Mouse (Mus musculus): Measurements from ENCODE around the gene Tmem189. TPM values are rescaled to one million over a fixed set of nuclear protein-coding genes. Genes with fewer than 3 reads are reported as not detected.

The Tmem189 gene
- total RNA-seq, 1 experiment from 2014 or later, result 90.2 TPM

GRCm38 (mm10) chr2:167605817-167606744 lies 83.5 kb downstream of the Tmem189 start:
- no peak for ATAC-seq (ENCODE audit: extremely low read depth, insufficient number of reproducible peaks, low FRiP score, poor library complexity, severe bottlenecking)

- ATAC-seq (ENCODE audit: extremely low read depth, insufficient number of reproducible peaks, low FRiP score, poor library complexity, severe bottlenecking), result peak; percentile 80
Observed at GRCm38 (mm10) chr2:167605178-167605794, 84.3 kb downstream of the Tmem189 start.

DNA sequence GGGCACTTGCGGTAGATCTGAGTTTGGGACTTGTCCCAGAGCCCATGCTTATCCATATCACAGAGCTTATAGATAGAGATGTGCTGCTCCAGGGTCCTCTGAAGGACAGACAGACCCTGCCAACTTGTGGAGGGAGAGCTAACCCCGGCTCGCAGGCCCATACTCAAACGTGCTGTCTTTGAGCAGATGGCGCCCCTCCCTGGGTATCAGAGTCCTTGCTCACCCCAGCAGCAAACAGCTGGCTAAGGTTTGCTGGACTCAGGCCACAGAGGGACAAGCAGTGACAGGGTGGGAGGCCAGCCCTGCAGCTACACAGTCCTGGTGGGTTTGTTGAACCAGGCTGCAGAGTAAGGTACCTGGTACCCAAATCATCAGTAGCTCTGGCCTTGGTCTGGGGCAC lies 86.6 kb downstream of the Tmem189 start:
- no peak for ATAC-seq (ENCODE audit: extremely low read depth, insufficient number of reproducible peaks, low FRiP score, poor library complexity, severe bottlenecking)

DNA sequence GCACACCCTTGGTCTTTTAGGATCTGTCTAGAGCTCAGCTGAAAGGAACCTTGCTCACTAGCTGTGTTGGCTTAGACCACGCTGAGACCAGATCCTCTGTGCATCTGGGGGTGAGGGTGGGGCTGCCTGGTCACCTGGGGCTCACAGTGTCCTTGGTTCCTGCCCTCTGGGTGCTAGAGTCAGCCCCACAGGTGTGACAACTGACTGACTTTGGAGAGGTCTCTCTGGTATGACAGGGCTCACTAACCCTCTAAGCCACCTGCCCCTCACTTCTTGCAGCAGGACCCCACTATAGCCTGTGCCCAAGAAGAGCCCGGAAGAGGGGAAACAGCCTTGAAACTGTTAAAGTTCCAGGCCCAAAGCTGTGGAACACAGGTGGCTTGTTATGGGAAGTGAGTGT lies 87.3 kb downstream of the Tmem189 start:
- ATAC-seq (ENCODE audit: extremely low read depth, insufficient number of reproducible peaks, low FRiP score, poor library complexity, severe bottlenecking), result no peak

DNA sequence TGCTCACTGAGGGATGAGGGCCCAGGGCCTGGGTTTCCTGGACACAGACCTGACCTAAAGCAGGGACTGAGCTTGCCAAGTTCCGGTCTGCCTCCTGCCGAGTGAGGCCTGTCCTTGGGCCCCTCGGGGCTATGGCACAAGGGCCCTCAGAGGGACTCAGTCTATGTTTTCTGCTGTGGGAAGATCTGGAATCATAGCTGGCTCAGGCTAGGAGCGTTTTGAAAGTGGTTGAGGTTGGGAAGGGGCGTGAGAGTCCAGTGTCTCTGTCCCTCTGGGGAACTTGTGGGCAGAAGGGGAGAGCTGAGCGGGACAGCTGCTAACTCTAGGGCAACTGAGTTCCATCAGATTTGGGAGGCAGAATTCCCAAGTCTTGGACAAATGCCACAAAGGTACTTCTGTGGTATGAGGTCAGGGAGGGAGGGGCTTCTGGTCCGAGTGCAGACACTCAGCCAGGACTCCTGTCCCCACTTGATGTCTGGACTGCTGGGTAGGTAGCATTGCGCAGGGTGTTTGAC lies 89.1 kb downstream of the Tmem189 start:
- no peak for ATAC-seq (ENCODE audit: extremely low read depth, insufficient number of reproducible peaks, low FRiP score, poor library complexity, severe bottlenecking)

- ATAC-seq (ENCODE audit: extremely low read depth, insufficient number of reproducible peaks, low FRiP score, poor library complexity, severe bottlenecking), result no peak
Observed at GRCm38 (mm10) chr2:167599917-167600316, 89.7 kb downstream of the Tmem189 start.

- ATAC-seq (ENCODE audit: extremely low read depth, insufficient number of reproducible peaks, low FRiP score, poor library complexity, severe bottlenecking), result no peak
Observed at GRCm38 (mm10) chr2:167599195-167599594, 90.4 kb downstream of the Tmem189 start.

GRCm38 (mm10) chr2:167597492-167598186 lies 92.0 kb downstream of the Tmem189 start:
- ATAC-seq (ENCODE audit: extremely low read depth, insufficient number of reproducible peaks, low FRiP score, poor library complexity, severe bottlenecking), result no peak

GRCm38 (mm10) chr2:167596726-167597491 lies 92.7 kb downstream of the Tmem189 start:
- no peak for ATAC-seq (ENCODE audit: extremely low read depth, insufficient number of reproducible peaks, low FRiP score, poor library complexity, severe bottlenecking)

DNA sequence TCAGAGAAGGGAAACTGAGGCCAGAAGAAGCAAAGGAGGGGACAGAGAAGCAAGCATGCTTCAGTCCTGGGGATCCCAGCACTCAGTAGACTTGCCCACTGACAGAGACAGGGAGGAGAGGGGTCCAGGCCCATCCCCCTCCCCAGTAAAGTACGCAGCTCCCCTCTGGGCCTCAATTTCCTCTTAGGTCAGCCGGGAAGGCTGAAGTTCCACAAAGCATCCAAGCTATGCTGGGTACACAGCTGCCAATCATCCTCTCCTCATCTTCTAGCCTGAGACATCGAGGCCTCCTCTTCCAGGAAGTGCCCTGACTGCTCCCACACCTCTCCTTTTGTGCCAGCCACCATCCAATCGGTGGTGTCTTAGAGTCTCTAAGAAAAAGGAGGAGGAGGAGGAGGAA lies 93.4 kb downstream of the Tmem189 start:
- no peak for ATAC-seq (ENCODE audit: extremely low read depth, insufficient number of reproducible peaks, low FRiP score, poor library complexity, severe bottlenecking)

DNA sequence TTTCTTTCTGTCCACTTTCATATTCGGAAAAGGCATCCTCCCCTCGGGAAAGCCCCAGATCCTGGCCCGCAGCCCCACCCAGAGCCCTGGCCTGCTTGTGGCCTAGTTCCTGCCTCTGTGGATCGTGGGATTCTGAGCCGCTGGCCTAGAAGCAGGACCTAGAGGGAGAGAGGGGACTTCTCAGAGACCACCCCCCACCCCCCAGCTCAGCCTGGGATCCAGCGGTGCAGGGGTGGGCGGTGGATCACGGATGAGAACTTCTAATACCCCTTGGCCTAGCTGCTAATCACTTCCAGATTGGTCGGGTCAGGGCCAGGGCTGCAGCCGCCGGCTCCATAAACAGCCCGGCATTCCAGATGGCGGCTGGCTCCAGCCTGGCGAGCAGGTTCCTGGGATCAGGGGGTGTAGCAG lies 93.9 kb downstream of the Tmem189 start:
- ATAC-seq (ENCODE audit: extremely low read depth, insufficient number of reproducible peaks, low FRiP score, poor library complexity, severe bottlenecking), result no peak

DNA sequence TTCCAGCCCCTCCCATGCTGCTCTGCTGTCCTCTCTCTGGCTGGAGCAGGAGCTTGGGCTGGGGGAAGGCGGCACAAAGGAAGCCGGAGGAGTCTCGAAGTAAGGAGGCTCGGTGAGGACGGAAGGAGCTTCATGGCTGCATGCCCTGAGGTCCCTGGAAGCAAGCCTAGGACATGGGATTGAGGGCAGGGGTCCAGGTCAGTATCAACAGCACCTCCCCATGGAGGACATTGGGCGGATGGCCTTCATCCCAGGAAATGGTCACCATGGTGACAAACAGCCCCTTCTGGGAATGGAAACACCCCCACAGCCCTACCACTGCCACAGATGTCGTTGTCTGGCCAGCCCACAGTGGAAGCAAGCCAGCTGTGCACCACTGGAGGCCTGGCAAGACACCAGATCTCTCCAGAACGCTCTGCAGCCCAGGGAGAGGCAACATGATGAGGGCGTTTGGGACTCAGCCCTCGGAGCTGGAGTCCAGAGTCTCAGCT lies 95.1 kb downstream of the Tmem189 start:
- ATAC-seq (ENCODE audit: extremely low read depth, insufficient number of reproducible peaks, low FRiP score, poor library complexity, severe bottlenecking), result no peak

- ATAC-seq (ENCODE audit: extremely low read depth, insufficient number of reproducible peaks, low FRiP score, poor library complexity, severe bottlenecking), result no peak
Observed at GRCm38 (mm10) chr2:167593551-167594250, 95.9 kb downstream of the Tmem189 start.

Other genes starting within 250 kb of the Tmem189 start
- 86.2 and 103 TPM in 2 replicates for gene Rnf114, start 197.2 kb downstream of the Tmem189 start, total RNA-seq (2017)
- gene Spata2, start 196.9 kb downstream of the Tmem189 start, total RNA-seq (2017), result 9.5 and 9.7 TPM in 2 replicates
- 2.9 and 3.1 TPM in 2 replicates for gene Snai1, start 151.6 kb downstream of the Tmem189 start, total RNA-seq (2017)
- 55.2 and 67.3 TPM in 2 replicates for gene Ube2v1, start 57.7 kb downstream of the Tmem189 start, total RNA-seq (2017)
- gene Gm20431, start 28.3 kb downstream of the Tmem189 start, total RNA-seq (2017), result not detected in 2 replicates
- 160 and 183 TPM in 2 replicates for gene Cebpb, start 907 bp downstream of the Tmem189 start, total RNA-seq (2017)
- gene Ptpn1, start 242.2 kb upstream of the Tmem189 start, total RNA-seq (2017), result 159 and 218 TPM in 2 replicates